Mouse (Mus musculus) forebrain, embryonic 14.5 days (tissue): ENCODE results near the gene Padi1. TPM values are rescaled to one million over a fixed set of nuclear protein-coding genes. Genes with fewer than 3 reads are reported as not detected.

Experiments
- ATAC-seq: fragments of 200-750 bp; cut with Nextera tagmentation; 2 replicates; pipeline ENCODE4 v1.8.0; 2017; ENCODE audit warnings: mild to moderate bottlenecking, moderate library complexity
- DNase-seq: peaks from one replicate; pipeline ENCODE4 v3.0.0-alpha.2; 2015; ENCODE audit warnings: low spot score
- H3K27ac ChIP-seq: fragments of 300-500 bp; sonication (generic); 2 replicates; pipeline ENCODE4 v1.5.1; 2014; ENCODE audit warnings: low read depth, mild to moderate bottlenecking, control low read depth, low read length, moderate library complexity
- H3K27me3 ChIP-seq: fragments of 300-500 bp; sonication (generic); replicated peaks from 2 replicates; pipeline ENCODE4 v1.6.1; 2014; ENCODE audit warnings: low read length, control low read depth, mixed read lengths; ENCODE audit not compliant: control insufficient read depth, insufficient read depth
- H3K36me3 ChIP-seq: fragments of 300-500 bp; sonication (generic); 2 replicates; pipeline ENCODE4 v1.6.1; 2014; ENCODE audit warnings: low read length, control low read depth; ENCODE audit not compliant: control insufficient read depth, insufficient read depth
- H3K4me1 ChIP-seq: fragments of 300-500 bp; sonication (generic); 2 replicates; pipeline ENCODE4 v1.6.1; 2014; ENCODE audit warnings: antibody characterized with exemption, low read length, control low read depth; ENCODE audit not compliant: control insufficient read depth, insufficient read depth
- H3K4me2 ChIP-seq: fragments of 300-500 bp; sonication (generic); 2 replicates; pipeline ENCODE4 v1.6.1; 2014; ENCODE audit warnings: mild to moderate bottlenecking, control low read depth, low read length
- H3K4me3 ChIP-seq: fragments of 300-500 bp; sonication (generic); 2 replicates; pipeline ENCODE4 v1.5.1; 2014; ENCODE audit warnings: low read depth, low read length, control low read depth
- H3K9ac ChIP-seq: fragments of 300-500 bp; sonication (generic); 2 replicates; pipeline ENCODE4 v1.6.1; 2014; ENCODE audit warnings: mild to moderate bottlenecking, low read length, control low read depth, moderate library complexity
- H3K9me3 ChIP-seq: fragments of 300-500 bp; sonication (generic); replicated peaks from 2 replicates; pipeline ENCODE4 v1.6.1; 2016; ENCODE audit warnings: low read length, control low read depth, mixed read lengths; ENCODE audit not compliant: control insufficient read depth
- WGBS: fragments of 180-500 bp; shearing (Covaris S2); extraction: QIAGEN DNeasy Blood & Tissue Kit; methylation state at CpG from one replicate; pipeline ENCODE4 v1.1.7; 2014; 5-methylcytosine and 5-hydroxymethylcytosine counted together
- polyA plus RNA-seq: library from polyadenylated mRNA; unstranded; fragments of >200 nt; fragmentation: Nextera tagmentation; extraction: Ambion mirVana; gene quantifications from 2 replicates; pipeline ENCODE4 v1.2.1, GENCODE M21; 2014

The Padi1 gene
- polyA plus RNA-seq, 1 experiment from 2014 or later, result not detected

- no peak overlapping the region for H3K9ac ChIP-seq
- H3K4me1 ChIP-seq, result no peaks in the 10 kb centered on the region
- ATAC-seq (no peak), DNase-seq (no peak)
- no peaks in the 10 kb centered on the region for H3K36me3 ChIP-seq
- H3K4me2 ChIP-seq, result no peak overlapping the region
- H3K9me3 ChIP-seq, result no peaks in the 10 kb centered on the region
- no peaks in the 10 kb centered on the region for H3K27me3 ChIP-seq
- H3K4me3 ChIP-seq, result no peak overlapping the region
- WGBS, result 84% methylated on average over 10 of the region's 10 CpGs
- H3K27ac ChIP-seq, result no peak overlapping the region
Measured at GRCm38 (mm10) chr4:140775876-140776275, 69.7 kb downstream of the Padi1 start.

DNA sequence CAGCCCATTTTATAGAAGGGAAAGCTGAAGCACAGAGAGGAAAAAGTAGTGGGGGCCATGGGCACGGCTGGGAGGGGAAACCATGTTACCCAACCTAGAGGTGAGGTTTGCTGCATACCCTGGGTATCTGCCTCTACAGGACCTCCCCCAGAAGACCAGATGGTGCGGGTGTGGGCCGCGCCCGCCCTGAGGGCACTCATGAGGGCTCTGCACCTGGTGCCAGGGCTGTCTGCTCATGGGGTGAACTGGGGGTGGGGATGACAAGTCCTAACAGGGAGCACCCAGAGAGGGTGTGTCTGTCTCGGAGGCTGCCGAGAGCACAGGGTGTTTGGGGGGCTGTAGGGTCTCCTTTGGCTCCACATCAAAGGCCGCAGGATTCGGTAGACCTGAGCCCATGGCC, 70.7 kb downstream of the Padi1 start:
- no peak overlapping the region for H3K27ac ChIP-seq
- no peaks in the 10 kb centered on the region for H3K4me1 ChIP-seq
- H3K9ac ChIP-seq, result no peak overlapping the region
- WGBS, result 90% methylated on average over 9 of the region's 9 CpGs
- H3K9me3 ChIP-seq, result no peaks in the 10 kb centered on the region
- no peak overlapping the region for H3K4me2 ChIP-seq
- no peak overlapping the region for H3K4me3 ChIP-seq
- no peaks in the 10 kb centered on the region for H3K36me3 ChIP-seq
- ATAC-seq (no peak), DNase-seq (no peak)
- no peaks in the 10 kb centered on the region for H3K27me3 ChIP-seq

- Histone ChIP-seq H3K27ac (no peak within 1 kb of the TSS), H3K36me3 (no peaks in the 10 kb centered on the region), H3K9me3 (no peaks in the 10 kb centered on the region), H3K4me3 (no peak within 1 kb of the TSS), H3K9ac (no peak within 1 kb of the TSS), H3K27me3 (no peaks in the 10 kb centered on the region), H3K4me1 (no peaks in the 10 kb centered on the region), H3K4me2 (no peak within 1 kb of the TSS)
- DNase-seq (no peak), ATAC-seq (no peak)
- WGBS, result 83% methylated on average over 21 of the region's 21 CpGs
Measured at GRCm38 (mm10) chr4:140774025-140774800, 71.4 kb downstream of the Padi1 start, which contains the start of gene Padi4. Gene Padi4, minus strand, starts transcription at chr4:140774236.

DNA sequence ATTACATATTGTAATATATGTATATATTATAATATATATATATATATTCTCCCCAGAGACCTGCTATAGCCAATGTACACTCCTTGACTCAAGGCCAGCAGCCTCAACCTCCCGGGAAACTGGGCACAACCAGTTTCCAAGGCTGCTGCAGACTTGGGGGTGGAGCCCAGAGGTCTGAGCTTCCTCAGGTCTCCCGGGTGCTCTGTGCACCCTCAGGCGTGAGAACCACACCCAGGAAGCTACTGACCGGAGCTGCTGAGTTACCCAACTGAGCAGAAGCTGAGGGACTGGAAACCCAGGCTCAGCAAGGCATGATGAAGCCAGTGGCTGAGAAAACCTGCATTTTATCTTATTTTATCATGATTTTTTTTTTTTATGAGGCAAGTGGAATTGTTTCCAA, 74.5 kb downstream of the Padi1 start:
- ATAC-seq, result no peak
- no peak overlapping the region for H3K4me2 ChIP-seq
- H3K27me3 ChIP-seq, result no peaks in the 10 kb centered on the region
- H3K4me1 ChIP-seq, result no peaks in the 10 kb centered on the region
- no peaks in the 10 kb centered on the region for H3K9me3 ChIP-seq
- H3K4me3 ChIP-seq, result no peak overlapping the region
- H3K27ac ChIP-seq, result no peak overlapping the region
- WGBS, result 51% methylated on average over 4 of the region's 4 CpGs
- no peak for DNase-seq
- no peaks in the 10 kb centered on the region for H3K36me3 ChIP-seq
- H3K9ac ChIP-seq, result no peak overlapping the region

DNA sequence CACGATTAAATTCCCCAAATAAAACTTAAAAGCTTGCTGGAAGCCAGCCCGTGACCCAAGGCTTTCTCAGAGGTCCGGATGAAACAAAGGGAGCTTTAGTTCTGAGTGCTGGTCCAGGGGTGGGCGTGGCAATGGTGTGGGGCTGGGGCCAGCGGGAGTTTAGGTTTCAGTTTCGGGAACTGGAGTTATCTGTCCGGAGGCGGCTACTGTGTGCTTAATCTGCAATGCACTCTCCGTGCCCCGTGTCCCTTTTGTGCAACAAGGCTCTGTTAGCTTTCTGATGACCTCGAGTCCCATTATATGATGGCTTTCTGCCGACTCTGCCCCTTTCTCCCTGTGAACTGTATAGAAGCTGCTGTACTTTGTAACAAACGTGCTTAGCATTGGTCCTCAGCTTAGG, 75.1 kb downstream of the Padi1 start:
- Histone ChIP-seq H3K4me3 (no peak overlapping the region), H3K4me2 (peak overlapping the region; percentile 28), H3K9me3 (no peaks in the 10 kb centered on the region), H3K27ac (no peak overlapping the region), H3K9ac (0 out of 2 replicates have a peak overlapping the region, but pooled peaks have one; percentile 25), H3K4me1 (no peaks in the 10 kb centered on the region), H3K36me3 (no peaks in the 10 kb centered on the region), H3K27me3 (no peaks in the 10 kb centered on the region)
- ATAC-seq (no peak), DNase-seq (no peak)
- 8% methylated on average over 13 of the region's 13 CpGs for WGBS

- Histone ChIP-seq H3K9ac (no peak overlapping the region), H3K27ac (no peak overlapping the region), H3K4me3 (no peak overlapping the region), H3K4me2 (no peak overlapping the region), H3K9me3 (no peaks in the 10 kb centered on the region), H3K4me1 (no peaks in the 10 kb centered on the region), H3K27me3 (no peaks in the 10 kb centered on the region), H3K36me3 (no peaks in the 10 kb centered on the region)
- DNase-seq (no peak), ATAC-seq (no peak)
- 94% methylated on average over 5 of the region's 5 CpGs for WGBS
Measured at GRCm38 (mm10) chr4:140768973-140769372, 76.6 kb downstream of the Padi1 start.

DNA sequence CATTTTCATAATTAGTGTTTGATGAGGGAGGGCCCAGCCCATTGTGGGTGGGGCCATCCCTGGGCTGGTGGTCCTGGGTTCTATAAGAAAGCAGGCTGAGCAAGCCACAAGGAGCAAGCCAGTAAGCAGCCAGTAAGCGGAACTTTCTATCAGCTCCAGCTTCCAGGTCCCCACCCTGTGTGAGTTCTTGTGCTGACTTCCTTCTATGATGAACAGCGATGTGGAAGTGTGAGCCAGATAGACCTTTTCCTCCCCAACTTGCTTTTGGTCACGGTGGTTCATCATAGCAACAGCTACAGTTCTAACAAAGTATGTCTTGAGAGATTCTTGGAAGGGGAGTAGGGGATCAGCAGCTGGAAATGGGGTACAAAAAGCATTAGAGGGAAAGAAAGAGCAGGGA, 79.6 kb downstream of the Padi1 start:
- Histone ChIP-seq H3K36me3 (no peaks in the 10 kb centered on the region), H3K4me3 (no peak overlapping the region), H3K27ac (no peak overlapping the region), H3K4me2 (no peak overlapping the region), H3K9ac (no peak overlapping the region), H3K27me3 (no peaks in the 10 kb centered on the region), H3K9me3 (no peaks in the 10 kb centered on the region), H3K4me1 (no peaks in the 10 kb centered on the region)
- WGBS, result 91% methylated on average over 3 of the region's 3 CpGs
- DNase-seq (no peak), ATAC-seq (no peak)

DNA sequence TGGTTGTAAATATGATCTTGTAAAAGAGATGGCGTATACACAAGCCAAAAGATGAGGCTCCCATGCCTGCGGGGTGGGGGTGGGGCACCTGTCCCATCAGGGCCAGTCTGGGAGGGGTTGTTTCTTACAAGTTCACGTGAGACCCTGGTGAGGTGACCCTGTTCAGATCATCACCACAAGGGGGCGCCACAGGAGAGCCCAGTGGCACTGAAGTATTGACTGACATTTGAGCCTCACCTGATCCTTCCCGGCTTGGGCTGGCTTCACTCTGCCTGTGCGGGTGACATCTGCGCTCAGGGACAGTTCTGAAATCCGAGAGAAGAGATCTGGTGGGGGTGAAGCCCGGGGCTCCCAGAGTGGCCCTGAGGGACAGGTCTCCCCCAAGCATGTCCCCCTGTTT, 82.4 kb downstream of the Padi1 start:
- DNase-seq (peak; percentile 21), ATAC-seq (no peak)
- no peak overlapping the region for H3K9ac ChIP-seq
- no peak overlapping the region for H3K27ac ChIP-seq
- H3K9me3 ChIP-seq, result no peaks in the 10 kb centered on the region
- 0 out of 2 replicates have a peak, but pooled peaks cover 2% of the 10 kb centered on the region for H3K4me1 ChIP-seq
- no peak overlapping the region for H3K4me2 ChIP-seq
- WGBS, result 17% methylated on average over 9 of the region's 9 CpGs
- H3K27me3 ChIP-seq, result no peaks in the 10 kb centered on the region
- no peak overlapping the region for H3K4me3 ChIP-seq
- H3K36me3 ChIP-seq, result no peaks in the 10 kb centered on the region
